Mouse (Mus musculus): ENCODE data around the gene Emc1. TPM values are rescaled to one million over a fixed set of nuclear protein-coding genes. Genes with fewer than 3 reads are reported as not detected.

The Emc1 gene
- polyA plus RNA-seq (2014; fragmentation: Illumina TruSeq; extraction: RNeasy Lipid Tissue Mini Kit (QIAGEN cat#74804); ENCODE audit: low read depth, low replicate concordance): 7.9 TPM

DNA sequence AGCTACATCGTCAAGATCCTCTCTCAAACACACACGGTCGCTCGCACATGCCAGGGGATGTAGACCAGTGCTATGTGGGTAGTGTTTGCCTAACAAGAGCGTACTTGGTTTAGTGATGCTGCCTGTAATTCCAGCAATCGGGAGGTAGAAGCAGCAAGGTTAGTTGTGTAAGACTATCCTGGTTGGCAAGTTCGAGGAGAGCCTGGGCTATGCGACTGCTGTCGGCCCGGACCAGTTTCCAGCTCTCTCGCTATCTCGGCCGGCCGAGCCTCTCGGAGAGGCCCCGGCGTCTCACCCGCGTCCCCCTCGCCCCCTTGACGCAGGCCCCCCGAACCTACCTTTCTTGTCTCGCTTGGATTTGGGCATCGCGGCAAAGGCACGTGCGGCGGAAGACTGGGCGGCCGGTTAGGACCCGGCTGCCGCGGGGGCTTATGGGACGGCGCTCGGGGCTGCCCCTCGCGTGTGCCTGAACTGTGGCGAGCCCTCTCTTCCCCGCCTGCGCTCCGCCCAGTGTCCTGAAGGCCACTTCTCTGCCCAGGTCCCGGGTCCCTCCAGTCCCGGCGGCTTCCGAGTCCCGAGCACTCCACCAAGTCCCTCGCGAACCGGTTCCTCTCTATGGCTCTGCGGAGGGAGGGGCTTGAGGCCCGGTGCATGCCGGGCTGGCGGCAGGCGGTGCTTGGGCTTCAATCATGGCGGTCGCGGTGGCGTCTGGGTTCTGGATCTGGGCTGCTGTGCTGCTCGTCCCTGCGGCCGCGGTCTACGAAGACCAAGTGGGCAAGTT lies at the start of gene Emc1, which contains the start of the genes Mrto4 and Ubr4:
Gene Emc1 (plus strand): TSS at position 657 of the 781 bp plus-strand sequence.
Gene Mrto4 (minus strand): TSS at position 646 of the 781 bp plus-strand sequence.
Gene Ubr4 (plus strand): TSS at position 679 of the 781 bp plus-strand sequence.

DNA sequence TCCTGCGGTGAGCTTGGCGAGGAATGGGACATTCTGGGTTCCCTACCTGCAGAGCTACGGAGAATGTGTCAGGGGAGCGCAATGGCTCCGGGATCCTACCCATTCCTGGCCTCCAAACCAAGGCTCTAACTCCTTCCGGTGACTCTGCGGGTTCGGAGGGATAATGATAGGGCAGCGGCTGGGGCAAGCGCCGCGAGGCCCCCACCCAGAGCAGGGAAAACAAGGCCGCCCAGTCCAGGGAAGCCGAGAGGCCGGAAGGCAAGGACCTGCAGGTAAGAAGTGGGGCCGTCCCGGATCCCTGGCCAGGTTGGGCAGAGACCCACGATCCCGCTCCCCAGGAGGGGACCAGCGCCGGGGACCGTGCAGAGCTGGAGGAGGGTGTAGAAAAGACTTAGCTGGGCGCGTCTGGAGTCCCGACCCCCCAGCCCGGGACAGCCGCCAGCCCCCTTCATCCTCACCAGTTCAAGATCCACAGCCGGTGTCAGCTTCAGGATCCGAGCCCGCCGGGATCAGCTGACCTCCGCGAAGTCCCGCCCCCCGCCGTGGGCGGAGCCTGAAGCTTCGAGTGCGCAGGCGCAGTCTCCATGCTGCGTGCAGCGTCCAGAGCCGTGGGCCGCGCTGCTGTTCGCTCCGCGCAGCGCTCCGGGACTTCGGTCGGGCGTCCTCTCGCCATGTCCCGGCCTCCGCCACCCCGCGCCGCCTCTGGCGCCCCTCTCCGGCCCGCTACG lies 42.1 kb upstream of the Emc1 start, which contains the start of the genes Pqlc2 and Akr7a5:
Gene Pqlc2 (minus strand): TSS at position 538 of the 728 bp plus-strand sequence.
Gene Akr7a5 (plus strand): TSS at position 574 of the 728 bp plus-strand sequence.

Other genes starting within 250 kb of the Emc1 start
- gene Minos1, start 221.5 kb upstream of the Emc1 start, polyA plus RNA-seq (2014; fragmentation: Illumina TruSeq; extraction: RNeasy Lipid Tissue Mini Kit (QIAGEN cat#74804); ENCODE audit: low read depth, low replicate concordance): 351 TPM
- 66.3 TPM for gene Capzb, start 159.7 kb upstream of the Emc1 start, polyA plus RNA-seq (2014; fragmentation: Illumina TruSeq; extraction: RNeasy Lipid Tissue Mini Kit (QIAGEN cat#74804); ENCODE audit: low read depth, low replicate concordance)
- 0.93 TPM for gene Pqlc2, start 41.9 kb upstream of the Emc1 start, polyA plus RNA-seq (2014; fragmentation: Illumina TruSeq; extraction: RNeasy Lipid Tissue Mini Kit (QIAGEN cat#74804); ENCODE audit: low read depth, low replicate concordance)
- gene Akr7a5, start 41.8 kb upstream of the Emc1 start, polyA plus RNA-seq (2014; fragmentation: Illumina TruSeq; extraction: RNeasy Lipid Tissue Mini Kit (QIAGEN cat#74804); ENCODE audit: low read depth, low replicate concordance): 0.99 TPM
- gene Mrto4, start within 50 bp of the Emc1 start, polyA plus RNA-seq (2014; fragmentation: Illumina TruSeq; extraction: RNeasy Lipid Tissue Mini Kit (QIAGEN cat#74804); ENCODE audit: low read depth, low replicate concordance): 17.3 TPM
- 8.5 TPM for gene Ubr4, start within 50 bp of the Emc1 start, polyA plus RNA-seq (2014; fragmentation: Illumina TruSeq; extraction: RNeasy Lipid Tissue Mini Kit (QIAGEN cat#74804); ENCODE audit: low read depth, low replicate concordance)
- gene Iffo2, start 178.0 kb downstream of the Emc1 start, polyA plus RNA-seq (2014; fragmentation: Illumina TruSeq; extraction: RNeasy Lipid Tissue Mini Kit (QIAGEN cat#74804); ENCODE audit: low read depth, low replicate concordance): 5.4 TPM